Mouse (Mus musculus) c-Kit-positive CD71-positive TER-119-positive erythroid progenitor cells, embryonic 14.5 days (primary cell): Measurements from ENCODE around the gene Nisch.
A peak's percentile ranks its signal among the peaks of the same experiment; 100 is the strongest.

Experiments
- DNase-seq: peaks from one replicate; pipeline ENCODE4 v3.0.0-alpha.2; 2013; ENCODE audit warnings: low spot score

The Nisch gene

GRCm38 (mm10) chr14:31129326-31130235 is 87.2 kb downstream of the Nisch start:
- no peak for DNase-seq

GRCm38 (mm10) chr14:31128826-31129219 is 87.9 kb downstream of the Nisch start, which contains the start of gene Smim4:
Smim4 (minus strand) TSS chr14:31128956.
- peak; percentile 99 for DNase-seq

- peak; percentile 50 for DNase-seq
These were observed 88.5 kb downstream of the Nisch start for GRCm38 (mm10) chr14:31128101-31128825.

GRCm38 (mm10) chr14:31126826-31127225 is 89.9 kb downstream of the Nisch start:
- DNase-seq = peak; percentile 42

GRCm38 (mm10) chr14:31125106-31126075 is 91.4 kb downstream of the Nisch start:
- DNase-seq = peak; percentile 56
